ENCODE assay signal across 15 mouse cellular contexts in the genomic region with DNA sequence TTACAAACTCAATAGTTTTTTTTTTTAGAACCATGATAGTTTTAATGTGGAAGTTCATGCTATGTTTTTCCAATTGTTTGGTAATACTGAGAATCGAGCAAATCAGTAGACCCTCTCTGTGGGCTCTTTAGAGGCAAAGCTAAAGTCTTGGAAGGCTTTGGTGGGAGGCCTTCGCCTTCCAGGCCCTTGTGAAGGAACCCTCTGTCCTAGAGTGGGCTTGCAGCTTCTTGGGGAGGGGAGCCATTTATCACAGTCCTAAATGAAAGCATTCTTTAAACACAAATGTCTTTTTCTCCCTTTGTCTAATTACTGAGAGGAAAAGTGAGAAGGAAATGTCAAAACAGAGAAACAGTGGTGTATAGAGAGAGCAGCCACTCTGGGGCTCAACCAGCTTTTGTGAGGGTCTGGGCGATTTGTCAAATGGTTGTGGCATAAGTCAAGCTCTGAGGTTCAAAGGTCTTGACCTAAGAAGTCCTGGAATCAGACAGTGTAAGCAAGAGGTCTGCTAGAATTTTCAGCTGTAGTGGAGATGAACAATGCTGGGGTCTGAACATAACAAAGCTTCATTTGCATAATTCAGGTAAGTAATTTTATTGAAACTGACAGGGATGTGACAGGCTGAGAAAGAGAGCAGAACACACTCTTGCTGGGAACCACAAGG.
DNase-seq lines count a peak whose midpoint lies in the region; ATAC-seq and TF ChIP-seq lines count a peak whose summit lies in the region.
"Had no signal": no experiment of that assay in that cellular context is flagged by ENCODE, and none has a peak within 500 bp of the region (broad histone marks: within the 10 kb centered on the region; RNA-seq: fewer than 3 reads in every experiment).

No protein-coding gene starts in this region.

- H3K9ac ChIP-seq in kidney, embryonic 15.5 days, result no peak overlapping the region
- no peak overlapping the region for H3K9ac ChIP-seq in hindbrain, embryonic 12.5 days
- no peak overlapping the region for H3K9ac ChIP-seq in midbrain, embryonic 14.5 days (replicated peaks; ENCODE audit: low read length)

- H3K9me3 ChIP-seq in kidney, embryonic 15.5 days (replicated peaks), result no peaks in the 10 kb centered on the region
- H3K9me3 ChIP-seq in hindbrain, embryonic 12.5 days (replicated peaks), result no peaks in the 10 kb centered on the region
- no peaks in the 10 kb centered on the region for H3K9me3 ChIP-seq in midbrain, embryonic 14.5 days (ENCODE audit: control insufficient read depth, low read length)

- H3K36me3 ChIP-seq in kidney, embryonic 15.5 days, result no peaks in the 10 kb centered on the region
- no peaks in the 10 kb centered on the region for H3K36me3 ChIP-seq in kidney, adult 2 months (ENCODE audit: control insufficient read depth, insufficient read depth, low read length)
- H3K36me3 ChIP-seq in hindbrain, embryonic 12.5 days, result no peaks in the 10 kb centered on the region
- H3K36me3 ChIP-seq in midbrain, embryonic 14.5 days (ENCODE audit: control insufficient read depth, insufficient read depth, low read length), result no peaks in the 10 kb centered on the region

- H3K4me2 ChIP-seq in kidney, embryonic 15.5 days, result no peak overlapping the region
- H3K4me2 ChIP-seq in hindbrain, embryonic 12.5 days (replicated peaks), result no peak overlapping the region
- no peak overlapping the region for H3K4me2 ChIP-seq in midbrain, embryonic 14.5 days (ENCODE audit: low read length)
- H3K4me2 ChIP-seq: liver, embryonic 11.5 days had no signal

- no peak for DNase-seq in kidney, adult 2 months
- DNase-seq in midbrain, embryonic 14.5 days, result peak; percentile 25
- DNase-seq in lung, postnatal 10 days, result no peak
- DNase-seq in spleen, adult 12 weeks (ENCODE audit: low spot score), result no peak
- no peak for DNase-seq in urinary bladder, postnatal 10 days (ENCODE audit: low spot score)
- DNase-seq in left cerebral cortex, adult 9 months (ENCODE audit: low spot score in 2 of 2), result no peak
- DNase-seq: adrenal gland, adult 8-10 months; heart, postnatal 10 days; kidney, adult 9 months had no signal

- H3K4me3 ChIP-seq in kidney, embryonic 15.5 days (replicated peaks), result no peak overlapping the region
- H3K4me3 ChIP-seq in kidney, adult 2 months (ENCODE audit: insufficient read depth, low read depth, low read length), result no peak overlapping the region
- H3K4me3 ChIP-seq in hindbrain, embryonic 12.5 days, result no peak overlapping the region
- no peak overlapping the region for H3K4me3 ChIP-seq in midbrain, embryonic 14.5 days (replicated peaks; ENCODE audit: low read depth, low read length)
- H3K4me3 ChIP-seq: layer of hippocampus, adult 2 months had no signal

- no peaks in the 10 kb centered on the region for H3K27me3 ChIP-seq in kidney, embryonic 15.5 days
- no peaks in the 10 kb centered on the region for H3K27me3 ChIP-seq in kidney, adult 2 months (replicated peaks; ENCODE audit: control insufficient read depth, insufficient read depth, low read length)
- no peaks in the 10 kb centered on the region for H3K27me3 ChIP-seq in hindbrain, embryonic 12.5 days
- H3K27me3 ChIP-seq in midbrain, embryonic 14.5 days (ENCODE audit: control insufficient read depth, insufficient read depth, low read length), result no peaks in the 10 kb centered on the region

- ATAC-seq in kidney, embryonic 15.5 days (replicated peaks; ENCODE audit: low FRiP score), result no peak
- ATAC-seq in hindbrain, embryonic 12.5 days (ENCODE audit: low FRiP score), result peak; percentile 62
- ATAC-seq in midbrain, embryonic 14.5 days (ENCODE audit: low FRiP score, low TSS enrichment), result peak; percentile 41
- ATAC-seq: lung, postnatal 0 days had no signal

- H3K27ac ChIP-seq in kidney, embryonic 15.5 days, result peak overlapping the region; percentile 32; the same call in 1 of the 2 replicates
- no peak overlapping the region for H3K27ac ChIP-seq in kidney, adult 2 months (ENCODE audit: insufficient read depth, low read depth, low read length)
- H3K27ac ChIP-seq in hindbrain, embryonic 12.5 days, result peak overlapping the region; percentile 50
- H3K27ac ChIP-seq in midbrain, embryonic 14.5 days (replicated peaks; ENCODE audit: low read depth, low read length), result no peak overlapping the region; the same call in 1 of the 2 replicates
- H3K27ac ChIP-seq: layer of hippocampus, adult 2 months; stomach, postnatal 0 days had no signal

- 41% methylated on average over 3 of the region's 3 CpGs for WGBS in kidney, embryonic 15.5 days
- 64% methylated on average over 3 of the region's 3 CpGs for WGBS in kidney, adult 2 months
- 12% methylated on average over 3 of the region's 3 CpGs for WGBS in hindbrain, embryonic 12.5 days
- 8% methylated on average over 3 of the region's 3 CpGs for WGBS in midbrain, embryonic 14.5 days

- H3K4me1 ChIP-seq in kidney, embryonic 15.5 days, result 0 out of 2 replicates have a peak, but pooled peaks cover 3% of the 10 kb centered on the region
- H3K4me1 ChIP-seq in kidney, adult 2 months (ENCODE audit: control insufficient read depth, insufficient read depth, low read length), result no peaks in the 10 kb centered on the region
- peaks cover 22% of the 10 kb centered on the region for H3K4me1 ChIP-seq in hindbrain, embryonic 12.5 days
- peaks cover 11% of the 10 kb centered on the region; the same call in 1 of the 2 replicates for H3K4me1 ChIP-seq in midbrain, embryonic 14.5 days (ENCODE audit: control insufficient read depth, insufficient read depth, low read length)

- no peak for TF ChIP-seq POLR2A in kidney, adult 2 months (IDR thresholded peaks at IDR 0.05; ENCODE audit: low read depth, low read length)

- no peak for TF ChIP-seq CTCF in kidney, adult 2 months (conservative IDR thresholded peaks at IDR 0.05; ENCODE audit: insufficient read depth, insufficient read length, low read depth, low read length)

Comparison
In these comparisons a context has a peak if more than half of its experiments do, and no peak if none do; other contexts are left out.
1. H3K27ac ChIP-seq: peak in kidney, embryonic 15.5 days (single experiment) and hindbrain, embryonic 12.5 days (single experiment); none in kidney, adult 2 months (single experiment) and midbrain, embryonic 14.5 days (single experiment).